Mouse (Mus musculus) heart, postnatal 0 days (tissue): ENCODE measurements around the gene Twf2. TPM values are rescaled to one million over a fixed set of nuclear protein-coding genes. Genes with fewer than 3 reads are reported as not detected.

Experiments used
- ATAC-seq: fragments of 200-750 bp; cut with Nextera tagmentation; 2 replicates; pipeline ENCODE4 v1.8.0; 2017; ENCODE audit warnings: low read depth, moderate number of reproducible peaks, moderate library complexity; ENCODE audit not compliant: insufficient read depth
- DNase-seq: peaks from one replicate; pipeline ENCODE4 v3.0.0-alpha.2; 2016; ENCODE audit warnings: low spot score
- H3K27ac ChIP-seq: fragments of 300-500 bp; sonication (generic); 2 replicates; pipeline ENCODE4 v1.5.1; 2014; ENCODE audit warnings: low read depth, mild to moderate bottlenecking
- H3K27me3 ChIP-seq: fragments of 300-500 bp; sonication (generic); 2 replicates; pipeline ENCODE4 v1.6.1; 2014; ENCODE audit warnings: low read length, mixed read lengths; ENCODE audit not compliant: control insufficient read depth, insufficient read depth
- H3K36me3 ChIP-seq: fragments of 300-500 bp; sonication (generic); replicated peaks from 2 replicates; pipeline ENCODE4 v1.6.1; 2014; ENCODE audit warnings: low read length, mixed read lengths; ENCODE audit not compliant: control insufficient read depth, insufficient read depth
- H3K4me1 ChIP-seq: fragments of 300-500 bp; sonication (generic); 2 replicates; pipeline ENCODE4 v1.6.1; 2014; ENCODE audit warnings: antibody characterized with exemption; ENCODE audit not compliant: control insufficient read depth, insufficient read depth
- H3K4me2 ChIP-seq: fragments of 300-500 bp; sonication (generic); 2 replicates; pipeline ENCODE4 v1.6.1; 2014; ENCODE audit warnings: low read depth, mild to moderate bottlenecking, low read length, moderate library complexity
- H3K4me3 ChIP-seq: fragments of 300-500 bp; sonication (generic); 2 replicates; pipeline ENCODE4 v1.5.1; 2014; ENCODE audit warnings: low read depth, low read length
- H3K9ac ChIP-seq: fragments of 300-500 bp; sonication (generic); replicated peaks from 2 replicates; pipeline ENCODE4 v1.6.1; 2014; ENCODE audit warnings: low read depth, low read length, mixed read lengths
- H3K9me3 ChIP-seq: fragments of 300-500 bp; sonication (generic); replicated peaks from 2 replicates; pipeline ENCODE4 v1.6.1; 2016; ENCODE audit warnings: low read length; ENCODE audit not compliant: control insufficient read depth
- CTCF ChIP-seq: IDR thresholded peaks from 2 replicates; pipeline ENCODE4 v1.5.1; 2016; ENCODE audit warnings: antibody characterized with exemption, control low read depth, low read depth
- EP300 ChIP-seq: IDR thresholded peaks from 2 replicates; pipeline ENCODE4 v1.6.1; 2016; ENCODE audit warnings: antibody characterized with exemption, low read depth
- WGBS: fragments of 180-500 bp; shearing (Covaris S2); extraction: QIAGEN DNeasy Blood & Tissue Kit; methylation state at CpG from one replicate; pipeline ENCODE4 v1.1.7; 2014; 5-methylcytosine and 5-hydroxymethylcytosine counted together
- polyA plus RNA-seq: library from polyadenylated mRNA; unstranded; fragments of >200 nt; fragmentation: Nextera tagmentation; extraction: Ambion mirVana; gene quantifications from 2 replicates; pipeline ENCODE4 v1.2.1, GENCODE M21; 2015
- total RNA-seq: library from RNA; depleted of rRNA; stranded (reverse); fragments of >200 nt; gene quantifications from 2 replicates; pipeline ENCODE4 v1.2.3, GENCODE M21; 2014; ENCODE audit warnings: low replicate concordance

Gene Twf2
- total and polyA plus RNA-seq, 2 experiments from 2014 or later = 57.3 to 92.1 TPM

DNA sequence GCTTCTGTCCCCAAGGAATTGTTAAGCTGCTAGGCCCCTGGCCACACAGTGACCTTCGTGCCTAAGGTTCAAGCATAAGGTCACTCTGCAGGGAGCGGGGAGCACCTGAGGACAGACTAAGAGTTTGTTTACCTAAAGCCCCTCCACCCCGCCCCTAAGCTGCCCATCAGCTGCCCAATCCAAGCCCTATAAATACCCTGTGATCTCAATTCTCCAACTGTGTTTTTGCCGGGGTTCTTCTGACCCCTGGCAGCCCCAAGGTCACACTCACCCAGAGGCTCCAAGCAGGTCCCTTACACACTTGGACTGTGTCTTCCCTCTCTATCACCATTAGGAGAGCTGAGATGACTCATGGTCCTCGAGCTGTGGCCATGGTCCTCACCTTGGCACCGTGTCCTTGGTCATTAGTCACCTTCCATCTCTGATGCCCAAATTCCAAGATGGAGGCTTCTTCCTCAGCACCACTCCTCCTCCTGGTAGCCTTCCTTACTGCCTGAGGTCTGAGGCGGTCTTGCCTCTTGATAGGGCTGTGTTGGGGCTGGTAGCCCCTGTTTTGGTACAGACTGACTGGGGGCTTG is 2.9 kb downstream of the Twf2 start:
- Histone ChIP-seq H3K9ac (no peak overlapping the region), H3K9me3 (no peaks in the 10 kb centered on the region), H3K27ac (peak overlapping the region; percentile 77), H3K27me3 (no peaks in the 10 kb centered on the region), H3K4me2 (no peak overlapping the region), H3K4me3 (no peak overlapping the region), H3K36me3 (no peaks in the 10 kb centered on the region), H3K4me1 (peaks cover 43% of the 10 kb centered on the region)
- WGBS = 68% methylated on average over 7 of the region's 7 CpGs
- DNase-seq (no peak), ATAC-seq (peak; percentile 7; the same call in 1 of the 2 replicates)
- TF ChIP-seq EP300 (no peak), CTCF (no peak)

DNA sequence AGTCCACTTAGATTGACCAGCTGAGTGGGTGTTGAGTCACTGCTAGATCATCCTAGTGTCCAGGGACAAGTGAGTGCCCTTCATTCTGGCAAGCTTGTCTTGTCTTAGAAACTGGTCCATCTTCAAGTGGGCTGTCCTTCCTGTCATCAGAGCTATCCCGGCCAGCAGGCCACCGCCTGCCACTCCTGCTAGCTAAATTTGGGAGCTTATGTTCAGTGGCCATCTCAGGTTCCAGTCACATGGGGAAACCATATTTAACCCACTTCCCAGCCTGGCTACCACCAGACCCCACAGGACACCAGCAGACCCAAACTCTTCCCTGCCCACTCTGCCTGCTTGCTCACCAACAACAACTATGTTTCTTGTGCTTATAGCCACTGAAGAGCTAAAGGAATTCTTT is 3.6 kb downstream of the Twf2 start:
- ATAC-seq (no peak), DNase-seq (peak; percentile 31)
- H3K36me3 ChIP-seq = no peaks in the 10 kb centered on the region
- H3K27ac ChIP-seq = peak overlapping the region; percentile 77
- no peaks in the 10 kb centered on the region for H3K27me3 ChIP-seq
- peak overlapping the region; percentile 58 for H3K4me2 ChIP-seq
- peak overlapping the region; percentile 38 for H3K4me3 ChIP-seq
- TF ChIP-seq CTCF (no peak), EP300 (no peak; the same call in 1 of the 2 replicates)
- H3K9me3 ChIP-seq = no peaks in the 10 kb centered on the region
- peaks cover 43% of the 10 kb centered on the region for H3K4me1 ChIP-seq
- WGBS = 19% methylated on average over 2 of the region's 2 CpGs
- H3K9ac ChIP-seq = peak overlapping the region; percentile 46

DNA sequence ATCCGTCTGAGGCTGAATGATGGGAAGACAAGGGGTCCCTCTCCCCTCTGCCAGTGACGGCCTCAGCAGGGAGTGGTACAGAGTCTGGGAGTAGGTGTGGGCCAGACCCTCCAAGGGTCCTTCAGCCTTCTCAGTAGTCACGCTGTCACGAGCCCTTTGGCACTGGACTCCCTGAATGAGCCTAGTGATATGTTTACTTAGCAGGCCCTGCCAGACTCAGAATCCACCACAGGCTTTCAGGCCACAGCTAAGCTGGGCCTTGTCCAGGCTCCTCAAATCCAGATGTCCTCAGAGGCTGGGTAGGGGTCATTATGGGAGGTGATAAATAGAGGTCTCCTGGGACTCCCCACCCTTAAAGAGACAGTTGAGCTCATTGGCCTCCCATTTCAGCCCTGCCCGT is 5.3 kb downstream of the Twf2 start:
- Histone ChIP-seq H3K4me2 (peak overlapping the region; percentile 58), H3K4me1 (peaks cover 43% of the 10 kb centered on the region), H3K9ac (no peak overlapping the region), H3K9me3 (no peaks in the 10 kb centered on the region), H3K27me3 (no peaks in the 10 kb centered on the region), H3K36me3 (peaks cover 9% of the 10 kb centered on the region), H3K27ac (peak overlapping the region; percentile 50), H3K4me3 (no peak overlapping the region)
- ATAC-seq (no peak), DNase-seq (no peak)
- 77% methylated on average over 5 of the region's 5 CpGs for WGBS
- TF ChIP-seq CTCF (no peak), EP300 (no peak)

DNA sequence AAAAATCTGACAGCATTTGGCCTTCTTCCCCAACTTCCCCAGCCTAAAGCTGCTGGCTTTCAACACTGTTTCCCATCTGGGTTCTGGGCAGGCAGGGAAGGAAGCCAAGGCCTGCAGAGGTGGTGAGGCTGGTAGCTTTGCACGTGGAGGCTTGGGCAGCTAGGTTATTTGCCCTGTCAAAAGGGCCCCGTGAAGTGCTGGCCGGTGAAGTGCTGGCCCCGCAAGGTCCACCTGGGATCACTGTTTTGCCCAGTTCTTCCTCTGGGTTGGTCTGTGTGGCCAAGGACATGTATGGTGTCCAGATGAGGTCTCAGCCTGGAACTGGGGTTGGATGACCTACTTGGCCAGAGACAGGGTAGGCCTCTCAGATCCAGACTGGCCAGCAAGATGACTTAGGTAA is 7.0 kb downstream of the Twf2 start:
- WGBS = 74% methylated on average over 4 of the region's 4 CpGs
- DNase-seq = no peak
- TF ChIP-seq EP300 = no peak
- TF ChIP-seq CTCF = no peak
- Histone ChIP-seq H3K4me2 (no peak overlapping the region), H3K27ac (no peak overlapping the region), H3K9me3 (no peaks in the 10 kb centered on the region), H3K4me3 (no peak overlapping the region), H3K4me1 (peaks cover 26% of the 10 kb centered on the region), H3K9ac (no peak overlapping the region), H3K36me3 (peaks cover 26% of the 10 kb centered on the region), H3K27me3 (no peaks in the 10 kb centered on the region)
- ATAC-seq = no peak

DNA sequence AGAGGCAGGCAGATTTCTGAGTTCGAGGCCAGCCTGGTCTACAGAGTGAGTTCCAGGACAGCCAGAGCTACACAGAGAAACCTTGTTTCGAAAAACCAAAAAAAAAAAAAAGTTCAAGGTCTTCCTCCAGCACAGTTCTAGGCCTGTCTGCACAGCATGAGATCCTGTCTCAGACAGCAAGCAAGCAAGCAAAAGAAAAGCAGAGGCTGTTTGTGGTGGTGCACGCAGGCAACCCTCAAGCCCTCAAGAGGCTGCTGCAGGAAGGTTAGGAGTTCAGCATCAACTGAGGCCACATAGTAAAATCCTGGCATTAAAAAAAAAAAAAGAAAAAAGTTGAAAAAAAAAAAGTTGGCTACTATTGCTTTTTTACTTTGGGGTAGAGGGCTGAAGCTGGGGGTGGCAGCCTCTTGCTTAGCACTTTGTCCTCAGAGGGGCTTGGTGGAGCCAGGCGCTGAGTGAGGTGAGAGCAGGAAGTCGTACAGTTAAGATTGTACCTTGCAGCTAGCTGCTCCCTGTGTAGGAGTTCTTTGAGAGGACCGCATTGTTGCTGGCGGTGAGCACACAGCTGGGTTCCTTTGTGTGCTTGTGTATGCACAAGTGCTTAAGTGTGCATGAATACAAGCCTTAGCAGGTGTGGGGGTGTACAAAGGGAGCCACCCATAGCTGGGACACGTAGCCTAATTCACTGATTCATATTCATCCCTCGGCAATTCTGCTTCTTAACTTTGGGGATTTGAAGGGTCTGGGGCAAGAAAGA is 8.1 kb downstream of the Twf2 start:
- Histone ChIP-seq H3K27ac (peak overlapping the region; percentile 48), H3K4me3 (no peak overlapping the region), H3K4me2 (peak overlapping the region; percentile 54), H3K9ac (no peak overlapping the region), H3K9me3 (no peaks in the 10 kb centered on the region), H3K36me3 (peaks cover 33% of the 10 kb centered on the region), H3K4me1 (peaks cover 19% of the 10 kb centered on the region), H3K27me3 (no peaks in the 10 kb centered on the region)
- DNase-seq (no peak), ATAC-seq (no peak)
- TF ChIP-seq CTCF (no peak), EP300 (no peak)
- 73% methylated on average over 9 of the region's 9 CpGs for WGBS
